ENCODE assay signal across 9 mouse cellular contexts in the genomic region with DNA sequence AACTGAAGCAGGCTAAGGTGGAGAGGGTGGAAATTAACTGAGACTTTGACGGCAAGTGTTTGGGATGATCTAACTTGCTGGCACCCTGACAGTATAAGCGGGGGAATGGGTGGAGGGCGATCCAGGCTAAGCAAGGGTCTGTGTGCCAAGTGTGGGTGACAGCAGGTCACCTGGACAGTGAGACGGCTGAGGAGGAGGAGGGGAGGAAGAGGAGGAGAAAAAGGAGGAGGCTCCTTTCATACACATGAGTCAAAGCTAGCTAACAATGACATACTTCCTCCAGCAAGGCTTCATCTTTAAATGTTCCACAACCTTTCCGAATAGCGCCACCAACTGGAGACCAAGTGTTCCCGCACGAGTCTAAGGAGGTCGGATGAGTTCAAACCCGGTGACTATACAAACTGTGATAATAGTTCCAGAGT. TPM values are rescaled to one million over a fixed set of nuclear protein-coding genes. Genes with fewer than 3 reads are reported as not detected.
A peak's percentile ranks its signal among the peaks of the same experiment; 100 is the strongest.
DNase-seq lines count a peak whose midpoint lies in the region; ATAC-seq lines count a peak whose summit lies in the region.
"Had no signal": no experiment of that assay in that cellular context is flagged by ENCODE, and none has a peak within 500 bp of the region (broad histone marks: within the 10 kb centered on the region; RNA-seq: fewer than 3 reads in every experiment).

No protein-coding gene starts in this region.

- no peaks in the 10 kb centered on the region for H3K36me3 ChIP-seq in heart, embryonic 14.5 days (ENCODE audit: control insufficient read depth, insufficient read depth, low read length)

- H3K4me1 ChIP-seq in heart, embryonic 14.5 days (ENCODE audit: control insufficient read depth in 2 of 2, insufficient read depth in 2 of 2, low read length in 2 of 2) = peaks cover 3 to 6% of the 10 kb centered on the region in 2 experiments; a peak in 3 of 4 replicates
- H3K4me1 ChIP-seq: hindbrain, embryonic 15.5 days had no signal

- ATAC-seq in heart, embryonic 14.5 days (ENCODE audit: insufficient number of reproducible peaks, insufficient read depth, low FRiP score, low read depth) = no peak; the same call in 1 of the 2 replicates
- peak; percentile 87 for ATAC-seq in megakaryocyte-erythroid progenitor cell, adult 5-6 weeks (replicated peaks; ENCODE audit: low FRiP score, low TSS enrichment, poor library complexity, severe bottlenecking)

- H3K27ac ChIP-seq in heart, embryonic 14.5 days (replicated peaks in 1 of 2; ENCODE audit: control insufficient read depth in 1 of 2, insufficient read depth in 1 of 2, low read depth in 2 of 2, low read length in 2 of 2) = no peak overlapping the region
- H3K27ac ChIP-seq: hindbrain, embryonic 15.5 days had no signal

- peak; percentile 46 for DNase-seq in ovary, postnatal 14 days (ENCODE audit: low spot score)
- DNase-seq in ovary, postnatal 10 days (ENCODE audit: low spot score) = no peak
- DNase-seq in NIH3T3 (ENCODE audit: low read depth) = peak; percentile 72
- DNase-seq in cerebellum, adult 9-11 months = peak; percentile 83
- peak; percentile 49 to 74 for DNase-seq in kidney, postnatal 36 days
- peak; percentile 77 for DNase-seq in thymus, postnatal 4 days

- H3K27me3 ChIP-seq in heart, embryonic 14.5 days (ENCODE audit: control insufficient read depth, insufficient read depth, low read length) = no peaks in the 10 kb centered on the region
- H3K27me3 ChIP-seq: hindbrain, embryonic 15.5 days had no signal

- H3K9ac ChIP-seq in heart, embryonic 14.5 days (ENCODE audit: low read length) = no peak overlapping the region
- H3K9ac ChIP-seq: hindbrain, embryonic 15.5 days had no signal

- H3K4me3 ChIP-seq in heart, embryonic 14.5 days (ENCODE audit: control insufficient read depth in 1 of 2, insufficient read depth in 1 of 2, low read depth in 1 of 2, low read length in 2 of 2) = no peak overlapping the region
- H3K4me3 ChIP-seq: hindbrain, embryonic 15.5 days had no signal

- no peaks in the 10 kb centered on the region for H3K9me3 ChIP-seq in heart, embryonic 14.5 days (ENCODE audit: control insufficient read depth, low read length)
- H3K9me3 ChIP-seq: hindbrain, embryonic 15.5 days had no signal

- WGBS in heart, embryonic 14.5 days = 22% methylated on average over 10 of the region's 10 CpGs

- 0 out of 2 replicates have a peak overlapping the region, but pooled peaks have one; percentile 7 for H3K4me2 ChIP-seq in heart, embryonic 14.5 days (ENCODE audit: low read length)
- H3K4me2 ChIP-seq: hindbrain, embryonic 15.5 days had no signal

RNA-seq across cellular contexts. Expression of gene Tmem231, which starts 10.3 kb away (rescaled TPM):
- polyA plus RNA-seq in heart, embryonic 14.5 days (2014; fragmentation: Nextera tagmentation; extraction: Ambion mirVana) = 4.1 and 4.3 TPM in 2 replicates
- total RNA-seq in megakaryocyte-erythroid progenitor cell, adult 5-6 weeks (2014; fragmentation: Nextera tagmentation) = 2.5 and 3.9 TPM in 2 replicates
- 1.6 and 2.1 TPM in 2 replicates for total RNA-seq in megakaryocyte-erythroid progenitor cell, adult 5-6 weeks (2017)

RNA-seq across cellular contexts. Expression of gene Chst5, which starts 13.1 kb away (rescaled TPM):
- polyA plus RNA-seq in heart, embryonic 14.5 days (2014; fragmentation: Nextera tagmentation; extraction: Ambion mirVana) = 0.12 TPM in 1 of 2 replicates, not detected in the other
- not detected in 2 replicates for total RNA-seq in megakaryocyte-erythroid progenitor cell, adult 5-6 weeks (2014; fragmentation: Nextera tagmentation)
- not detected in 2 replicates for total RNA-seq in megakaryocyte-erythroid progenitor cell, adult 5-6 weeks (2017)

RNA-seq across cellular contexts. Expression of gene Gabarapl2, which starts 17.1 kb away (rescaled TPM):
- 208 and 213 TPM in 2 replicates for polyA plus RNA-seq in heart, embryonic 14.5 days (2014; fragmentation: Nextera tagmentation; extraction: Ambion mirVana)
- 42.6 and 55.5 TPM in 2 replicates for total RNA-seq in megakaryocyte-erythroid progenitor cell, adult 5-6 weeks (2014; fragmentation: Nextera tagmentation)
- 29.1 and 32.9 TPM in 2 replicates for total RNA-seq in megakaryocyte-erythroid progenitor cell, adult 5-6 weeks (2017)

RNA-seq across cellular contexts. Expression of gene Tmem170, which starts 46.8 kb away (rescaled TPM):
- 4.3 and 4.5 TPM in 2 replicates for polyA plus RNA-seq in heart, embryonic 14.5 days (2014; fragmentation: Nextera tagmentation; extraction: Ambion mirVana)
- 4.4 and 5.0 TPM in 2 replicates for total RNA-seq in megakaryocyte-erythroid progenitor cell, adult 5-6 weeks (2014; fragmentation: Nextera tagmentation)
- 3.7 and 4.3 TPM in 2 replicates for total RNA-seq in megakaryocyte-erythroid progenitor cell, adult 5-6 weeks (2017)
